Mouse (Mus musculus): ENCODE data around the gene Htr2b. TPM values are rescaled to one million over a fixed set of nuclear protein-coding genes. Genes with fewer than 3 reads are reported as not detected.
A peak's percentile ranks its signal among the peaks of the same experiment; 100 is the strongest.

Gene Htr2b
- 0.22 and 0.37 TPM in 2 replicates for polyA plus RNA-seq (2016; fragmentation: Nextera tagmentation; extraction: Ambion mirVana)

- WGBS: 73% methylated on average over 6 of the region's 6 CpGs
- H3K36me3 ChIP-seq: peaks cover 12% of the 10 kb centered on the region; the same call in 1 of the 2 replicates
- no peaks in the 10 kb centered on the region for H3K9me3 ChIP-seq (replicated peaks)
- H3K27ac ChIP-seq (ENCODE audit: poor library complexity, severe bottlenecking): no peak within 1 kb of the TSS
- H3K4me1 ChIP-seq (replicated peaks): no peaks in the 10 kb centered on the region
- H3K4me2 ChIP-seq: no peak within 1 kb of the TSS
- H3K4me3 ChIP-seq: no peak within 1 kb of the TSS
- no peaks in the 10 kb centered on the region for H3K27me3 ChIP-seq (replicated peaks)
- ATAC-seq (ENCODE audit: insufficient number of reproducible peaks, low FRiP score): no peak
- no peak within 1 kb of the TSS for H3K9ac ChIP-seq
Measured at GRCm38 (mm10) chr1:86111779-86112178, at the start of gene Htr2b. Htr2b (minus strand) TSS chr1:86111970.

- no peak for ATAC-seq (ENCODE audit: insufficient number of reproducible peaks, low FRiP score)
- Histone ChIP-seq H3K4me1 (replicated peaks) (no peaks in the 10 kb centered on the region), H3K4me2 (no peak overlapping the region), H3K4me3 (no peak overlapping the region), H3K27ac (ENCODE audit: poor library complexity, severe bottlenecking) (no peak overlapping the region), H3K9me3 (replicated peaks) (no peaks in the 10 kb centered on the region), H3K36me3 (peaks cover 47% of the 10 kb centered on the region), H3K27me3 (replicated peaks) (no peaks in the 10 kb centered on the region), H3K9ac (no peak overlapping the region)
- WGBS: 69% methylated on average over 5 of the region's 5 CpGs
Measured at GRCm38 (mm10) chr1:86161061-86161460, 49.3 kb upstream of the Htr2b start.

- WGBS: 92% methylated on average over 5 of the region's 5 CpGs
- no peak for ATAC-seq (ENCODE audit: insufficient number of reproducible peaks, low FRiP score)
- peaks cover 46% of the 10 kb centered on the region for H3K36me3 ChIP-seq
Measured at GRCm38 (mm10) chr1:86160479-86160878, 48.7 kb upstream of the Htr2b start.

GRCm38 (mm10) chr1:86160059-86160458, 48.3 kb upstream of the Htr2b start:
- Histone ChIP-seq H3K4me1 (replicated peaks) (peaks cover 4% of the 10 kb centered on the region), H3K4me3 (no peak overlapping the region), H3K27ac (ENCODE audit: poor library complexity, severe bottlenecking) (no peak overlapping the region), H3K4me2 (no peak overlapping the region), H3K27me3 (replicated peaks) (no peaks in the 10 kb centered on the region), H3K36me3 (peaks cover 43% of the 10 kb centered on the region), H3K9me3 (replicated peaks) (no peaks in the 10 kb centered on the region), H3K9ac (no peak overlapping the region)
- ATAC-seq (ENCODE audit: insufficient number of reproducible peaks, low FRiP score): no peak
- WGBS: 87% methylated on average over 6 of the region's 6 CpGs

More at GRCm38 (mm10) chr1:86160479-86160878, 48.7 kb upstream of the Htr2b start:
- Histone ChIP-seq H3K4me2 (no peak overlapping the region), H3K9ac (no peak overlapping the region), H3K9me3 (replicated peaks) (no peaks in the 10 kb centered on the region), H3K27me3 (replicated peaks) (no peaks in the 10 kb centered on the region), H3K27ac (ENCODE audit: poor library complexity, severe bottlenecking) (no peak overlapping the region), H3K4me1 (replicated peaks) (no peaks in the 10 kb centered on the region), H3K4me3 (no peak overlapping the region)

- 71% methylated on average over 6 of the region's 6 CpGs for WGBS
- no peak overlapping the region for H3K9ac ChIP-seq
- ATAC-seq (ENCODE audit: insufficient number of reproducible peaks, low FRiP score): no peak
- H3K4me1 ChIP-seq (replicated peaks): peaks cover 10% of the 10 kb centered on the region
- H3K27me3 ChIP-seq (replicated peaks): no peaks in the 10 kb centered on the region
- H3K9me3 ChIP-seq (replicated peaks): no peaks in the 10 kb centered on the region
- no peak overlapping the region for H3K27ac ChIP-seq (ENCODE audit: poor library complexity, severe bottlenecking)
- no peak overlapping the region for H3K4me2 ChIP-seq
- no peak overlapping the region for H3K4me3 ChIP-seq
- peaks cover 21% of the 10 kb centered on the region for H3K36me3 ChIP-seq
Measured at GRCm38 (mm10) chr1:86156595-86156994, 44.8 kb upstream of the Htr2b start.

- Histone ChIP-seq H3K36me3 (peaks cover 16% of the 10 kb centered on the region), H3K4me1 (replicated peaks) (peaks cover 13% of the 10 kb centered on the region), H3K4me2 (no peak overlapping the region), H3K9ac (0 out of 2 replicates have a peak overlapping the region, but pooled peaks have one; percentile 16), H3K9me3 (replicated peaks) (no peaks in the 10 kb centered on the region), H3K4me3 (no peak overlapping the region), H3K27ac (ENCODE audit: poor library complexity, severe bottlenecking) (no peak overlapping the region), H3K27me3 (replicated peaks) (no peaks in the 10 kb centered on the region)
- no peak for ATAC-seq (ENCODE audit: insufficient number of reproducible peaks, low FRiP score)
- WGBS: 76% methylated on average over 3 of the region's 3 CpGs
Measured at GRCm38 (mm10) chr1:86156075-86156474, 44.3 kb upstream of the Htr2b start.

GRCm38 (mm10) chr1:86154824-86155164, 43.0 kb upstream of the Htr2b start:
- Histone ChIP-seq H3K4me3 (peak overlapping the region; percentile 77), H3K27ac (ENCODE audit: poor library complexity, severe bottlenecking) (no peak overlapping the region), H3K27me3 (replicated peaks) (no peaks in the 10 kb centered on the region), H3K4me2 (peak overlapping the region; percentile 87), H3K4me1 (replicated peaks) (peaks cover 15% of the 10 kb centered on the region), H3K9me3 (replicated peaks) (no peaks in the 10 kb centered on the region), H3K9ac (peak overlapping the region; percentile 87), H3K36me3 (peaks cover 4% of the 10 kb centered on the region; the same call in 1 of the 2 replicates)
- no peak; the same call in 1 of the 2 replicates for ATAC-seq (ENCODE audit: insufficient number of reproducible peaks, low FRiP score)
- WGBS: under 1% methylated on average over 17 of the region's 18 CpGs

- Histone ChIP-seq H3K4me1 (replicated peaks) (peaks cover 15% of the 10 kb centered on the region), H3K27me3 (replicated peaks) (no peaks in the 10 kb centered on the region), H3K4me2 (peak within 1 kb of the TSS; percentile 87), H3K27ac (ENCODE audit: poor library complexity, severe bottlenecking) (peak within 1 kb of the TSS; percentile 84), H3K36me3 (peaks cover 4% of the 10 kb centered on the region; the same call in 1 of the 2 replicates), H3K4me3 (peak within 1 kb of the TSS; percentile 77), H3K9me3 (replicated peaks) (no peaks in the 10 kb centered on the region), H3K9ac (peak within 1 kb of the TSS; percentile 87)
- peak; percentile 99 for ATAC-seq (ENCODE audit: insufficient number of reproducible peaks, low FRiP score)
- WGBS: 3% methylated on average over 40 of the region's 40 CpGs
Measured at GRCm38 (mm10) chr1:86154133-86154823, 42.5 kb upstream of the Htr2b start, which contains the start of gene Armc9. Armc9 (plus strand) TSS chr1:86154780.

- 0 out of 2 replicates have a peak, but pooled peaks cover under 1% of the 10 kb centered on the region for H3K36me3 ChIP-seq
- no peak for ATAC-seq (ENCODE audit: insufficient number of reproducible peaks, low FRiP score)
- H3K27ac ChIP-seq (ENCODE audit: poor library complexity, severe bottlenecking): no peak overlapping the region
- H3K9ac ChIP-seq: no peak overlapping the region
- no peak overlapping the region for H3K4me3 ChIP-seq
- H3K9me3 ChIP-seq (replicated peaks): no peaks in the 10 kb centered on the region
- 90% methylated on average over 1 of the region's 1 CpGs for WGBS
- H3K4me2 ChIP-seq: no peak overlapping the region
- H3K27me3 ChIP-seq (replicated peaks): no peaks in the 10 kb centered on the region
- H3K4me1 ChIP-seq (replicated peaks): peaks cover 15% of the 10 kb centered on the region
Measured at GRCm38 (mm10) chr1:86152618-86153017, 40.8 kb upstream of the Htr2b start.

GRCm38 (mm10) chr1:86151376-86151775, 39.6 kb upstream of the Htr2b start:
- Histone ChIP-seq H3K4me2 (no peak overlapping the region), H3K27ac (ENCODE audit: poor library complexity, severe bottlenecking) (no peak overlapping the region), H3K9ac (no peak overlapping the region), H3K9me3 (replicated peaks) (no peaks in the 10 kb centered on the region), H3K4me1 (replicated peaks) (peaks cover 15% of the 10 kb centered on the region), H3K27me3 (replicated peaks) (no peaks in the 10 kb centered on the region), H3K4me3 (no peak overlapping the region), H3K36me3 (no peaks in the 10 kb centered on the region)
- no peak for ATAC-seq (ENCODE audit: insufficient number of reproducible peaks, low FRiP score)
- WGBS: 57% methylated on average over 7 of the region's 7 CpGs

- WGBS: 74% methylated on average over 6 of the region's 6 CpGs
- H3K4me2 ChIP-seq: no peak overlapping the region
- no peaks in the 10 kb centered on the region for H3K27me3 ChIP-seq (replicated peaks)
- ATAC-seq (ENCODE audit: insufficient number of reproducible peaks, low FRiP score): no peak
- no peaks in the 10 kb centered on the region for H3K36me3 ChIP-seq
- H3K27ac ChIP-seq (ENCODE audit: poor library complexity, severe bottlenecking): no peak overlapping the region
- no peak overlapping the region for H3K9ac ChIP-seq
- no peak overlapping the region for H3K4me3 ChIP-seq
- H3K9me3 ChIP-seq (replicated peaks): no peaks in the 10 kb centered on the region
- H3K4me1 ChIP-seq (replicated peaks): peaks cover 15% of the 10 kb centered on the region
Measured at GRCm38 (mm10) chr1:86150929-86151328, 39.2 kb upstream of the Htr2b start.

Data from heart, embryonic 12.5 days (tissue).